1 mouse cellular context compared by ENCODE assay signal in genomic region chr19:4060899-4061465, GRCm38 (mm10).
TF ChIP-seq lines count a peak whose summit lies in the region.

No protein-coding gene starts in this region.

TF ChIP-seq in CH12.LX, 34 proteins besides CTCF, POLR2A, EP300 and RAD21 (continued from another document):
- no peak for TF ChIP-seq CHD2 (IDR thresholded peaks at IDR 0.05; ENCODE audit: low read length)
- TF ChIP-seq POLR2AphosphoS2 (IDR thresholded peaks at IDR 0.05; ENCODE audit: low read depth, low read length) = no peak
- TF ChIP-seq ELF1 (IDR thresholded peaks at IDR 0.05; ENCODE audit: low read depth, low read length) = no peak
- TF ChIP-seq USF2 (conservative IDR thresholded peaks at IDR 0.05; ENCODE audit: low read depth, low read length) = no peak
- no peak for TF ChIP-seq JUND (conservative IDR thresholded peaks at IDR 0.05; ENCODE audit: low read depth, low read length)
